Mouse (Mus musculus) embryo, embryonic 11 days (tissue): ENCODE measurements around the gene Gramd2.
"Not testable (repeated sequence)": the region's sequence is repeated elsewhere in the genome, so short reads cannot be mapped to it uniquely, and the experiment has no call there.

Source experiments
- DNase-seq: peaks from one replicate; pipeline ENCODE4 v3.0.0-alpha.2; 2015

Gramd2 gene

DNA sequence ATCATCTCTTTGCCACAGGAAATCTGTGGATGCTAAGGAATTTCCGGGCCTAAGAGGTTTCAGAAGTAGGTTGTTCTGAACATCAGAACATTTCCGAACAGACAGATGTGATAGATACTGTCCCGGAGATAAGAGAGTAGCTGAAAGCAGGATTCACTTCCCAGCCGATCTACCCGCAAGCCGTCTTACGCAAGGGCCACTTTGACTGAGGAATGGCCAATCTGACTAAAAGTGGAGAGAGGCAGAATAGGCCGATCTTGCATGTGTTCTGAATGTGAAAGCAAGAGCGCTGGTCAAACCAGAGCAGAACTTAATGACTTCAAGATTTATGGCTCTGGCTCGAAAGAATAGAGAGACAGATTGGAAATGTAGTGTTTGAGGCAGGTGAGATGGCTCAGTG, 45.6 kb downstream of the Gramd2 start:
- DNase-seq = no peak

DNA sequence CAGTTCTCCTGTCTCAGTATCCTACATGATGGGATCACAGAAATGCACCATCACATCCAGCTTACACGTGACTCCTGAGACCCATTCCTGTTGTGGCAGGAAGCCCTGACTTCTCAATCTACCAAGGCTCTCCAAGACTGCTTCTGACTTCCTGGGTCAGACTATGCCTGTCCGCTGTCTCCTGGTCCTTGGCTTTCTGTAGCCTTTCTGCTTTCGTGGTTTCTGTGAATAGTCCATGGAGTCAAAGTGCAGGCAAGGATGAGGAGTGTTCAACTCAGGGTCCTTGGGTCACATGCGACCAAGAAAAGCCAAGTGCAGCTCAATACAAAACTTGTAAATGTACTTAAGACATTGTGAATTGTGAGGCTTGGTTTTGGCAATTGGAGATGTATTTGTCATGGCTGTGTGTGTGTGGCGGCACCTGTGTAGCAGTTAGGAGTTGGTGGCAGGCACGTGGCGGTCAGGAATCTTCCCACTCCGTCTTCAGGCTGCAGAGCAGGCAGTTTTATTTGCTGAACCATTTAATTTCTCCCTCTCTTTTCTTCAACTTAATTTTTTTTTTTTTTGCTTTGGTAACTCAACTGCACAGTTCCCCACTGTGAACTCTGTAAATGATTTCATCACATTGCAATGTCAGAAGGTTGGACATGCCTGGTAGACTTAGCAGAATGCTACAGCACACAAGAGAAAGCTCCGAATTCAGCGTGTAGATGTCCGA, 47.8 kb downstream of the Gramd2 start:
- DNase-seq = no peak

GRCm38 (mm10) chr9:59731136-59731535, 51.2 kb downstream of the Gramd2 start:
- no peak for DNase-seq

DNA sequence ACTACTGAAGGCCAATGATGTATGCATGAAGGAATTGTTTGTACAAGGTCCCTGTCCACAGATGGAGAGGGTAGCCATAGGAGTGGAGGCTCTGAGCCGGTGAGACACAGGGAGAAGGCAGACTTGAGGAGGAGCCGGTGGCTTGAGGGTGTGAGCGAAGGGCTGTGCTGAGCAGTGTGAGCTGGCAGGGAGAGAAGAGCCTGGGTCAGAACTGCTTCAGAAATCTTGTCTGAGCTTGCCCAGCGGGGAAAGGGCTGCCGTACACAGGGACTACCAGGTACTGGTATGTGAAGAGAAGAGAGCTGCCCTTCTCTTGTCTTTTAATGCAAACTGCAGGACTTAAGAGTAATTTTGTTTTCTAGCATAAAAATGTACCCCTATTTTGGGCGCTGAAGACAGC, 53.1 kb downstream of the Gramd2 start:
- DNase-seq = no peak

GRCm38 (mm10) chr9:59735394-59735793, 55.5 kb downstream of the Gramd2 start:
- no peak for DNase-seq

DNA sequence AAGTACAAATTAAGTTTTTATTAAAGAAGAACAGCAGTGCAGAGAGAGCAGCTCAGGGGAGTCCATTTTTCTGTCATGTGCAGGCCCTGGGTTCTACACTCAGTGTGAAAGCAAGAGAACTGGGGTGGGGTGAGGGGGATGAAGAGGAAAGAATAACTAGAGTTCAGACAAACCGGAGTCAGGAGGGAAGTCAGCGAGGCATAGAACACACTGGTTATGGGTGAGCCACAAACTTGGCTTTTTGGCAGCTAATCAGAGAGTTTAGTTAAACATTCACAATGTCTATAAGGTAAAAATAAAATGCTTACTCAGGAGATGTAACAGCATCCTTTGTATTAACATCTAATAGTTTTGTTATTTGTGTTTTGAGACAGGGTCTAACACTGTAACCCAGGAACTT, 60.6 kb downstream of the Gramd2 start:
- DNase-seq = no peak

GRCm38 (mm10) chr9:59743903-59744302, 64.0 kb downstream of the Gramd2 start:
- no peak for DNase-seq

DNA sequence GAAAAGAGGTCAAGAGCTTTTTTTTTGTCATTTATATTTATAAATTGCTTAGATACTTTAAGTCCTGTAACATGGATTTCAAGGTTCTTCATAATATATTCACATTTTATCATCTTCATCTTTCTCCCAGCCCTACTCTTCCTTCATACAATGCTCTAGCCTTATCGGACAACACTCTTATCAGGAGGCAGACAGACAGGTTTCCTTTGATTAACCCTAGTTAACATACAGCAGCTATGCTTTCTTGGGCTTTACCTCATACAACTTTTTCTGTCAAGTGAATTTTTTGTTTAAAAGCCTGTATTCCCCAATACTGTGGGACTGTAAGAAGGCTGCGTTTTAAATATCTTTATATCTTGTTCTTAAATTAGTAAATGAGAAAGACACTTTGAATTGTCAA, 68.4 kb downstream of the Gramd2 start:
- no peak for DNase-seq

DNA sequence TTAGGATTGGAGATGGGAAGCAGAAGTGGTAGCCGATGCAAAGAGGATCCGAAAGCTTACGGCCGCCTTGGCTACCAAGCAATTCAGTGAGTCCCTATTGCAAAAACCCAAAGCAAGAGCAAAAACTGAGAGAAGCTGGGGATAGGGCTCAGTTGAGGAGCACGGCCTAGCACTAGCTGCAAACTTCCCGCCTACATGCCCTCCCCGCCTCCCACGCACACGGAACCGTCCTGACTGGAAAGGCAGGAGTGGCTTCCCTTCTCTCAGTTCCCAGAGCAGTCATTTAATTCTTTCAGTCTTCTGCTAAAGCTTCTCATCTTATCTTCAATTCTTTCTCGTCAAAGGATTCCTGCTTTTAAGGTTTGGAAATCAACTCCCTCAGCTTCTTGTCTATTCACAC, 69.0 kb downstream of the Gramd2 start:
- no peak for DNase-seq

DNA sequence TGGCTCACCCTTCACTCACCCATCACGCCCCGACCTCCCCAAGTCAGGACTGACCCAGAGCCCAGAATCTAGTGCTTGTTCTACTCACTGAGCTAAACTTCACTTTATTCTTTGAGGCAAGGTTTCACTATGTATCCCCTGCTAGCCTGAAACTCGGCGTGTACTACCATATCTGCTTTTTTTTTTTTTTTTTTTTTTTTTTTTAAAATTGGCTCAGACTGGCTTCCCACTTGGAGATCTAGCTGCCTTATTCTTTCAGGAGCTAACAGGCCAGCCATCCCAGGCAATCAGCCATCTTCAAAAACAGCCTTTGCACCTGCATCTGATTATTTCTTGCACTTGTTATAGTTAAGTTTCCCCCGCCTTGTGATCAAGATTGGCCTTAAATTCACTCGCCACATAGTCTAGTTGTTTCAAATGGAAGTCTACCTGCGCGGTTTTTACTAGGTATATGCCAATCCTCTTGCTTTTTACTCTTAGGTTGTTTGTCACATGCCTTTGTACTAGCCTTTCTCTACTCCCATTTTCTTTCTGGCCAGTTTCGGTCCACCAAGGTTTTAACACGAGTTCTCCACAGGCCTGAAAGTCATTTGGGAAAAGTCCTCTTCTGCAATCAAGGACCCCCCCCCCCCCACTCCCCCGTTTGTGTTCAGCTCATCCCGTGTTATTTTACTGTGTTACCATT, 69.8 kb downstream of the Gramd2 start:
- DNase-seq = peak; percentile 12

DNA sequence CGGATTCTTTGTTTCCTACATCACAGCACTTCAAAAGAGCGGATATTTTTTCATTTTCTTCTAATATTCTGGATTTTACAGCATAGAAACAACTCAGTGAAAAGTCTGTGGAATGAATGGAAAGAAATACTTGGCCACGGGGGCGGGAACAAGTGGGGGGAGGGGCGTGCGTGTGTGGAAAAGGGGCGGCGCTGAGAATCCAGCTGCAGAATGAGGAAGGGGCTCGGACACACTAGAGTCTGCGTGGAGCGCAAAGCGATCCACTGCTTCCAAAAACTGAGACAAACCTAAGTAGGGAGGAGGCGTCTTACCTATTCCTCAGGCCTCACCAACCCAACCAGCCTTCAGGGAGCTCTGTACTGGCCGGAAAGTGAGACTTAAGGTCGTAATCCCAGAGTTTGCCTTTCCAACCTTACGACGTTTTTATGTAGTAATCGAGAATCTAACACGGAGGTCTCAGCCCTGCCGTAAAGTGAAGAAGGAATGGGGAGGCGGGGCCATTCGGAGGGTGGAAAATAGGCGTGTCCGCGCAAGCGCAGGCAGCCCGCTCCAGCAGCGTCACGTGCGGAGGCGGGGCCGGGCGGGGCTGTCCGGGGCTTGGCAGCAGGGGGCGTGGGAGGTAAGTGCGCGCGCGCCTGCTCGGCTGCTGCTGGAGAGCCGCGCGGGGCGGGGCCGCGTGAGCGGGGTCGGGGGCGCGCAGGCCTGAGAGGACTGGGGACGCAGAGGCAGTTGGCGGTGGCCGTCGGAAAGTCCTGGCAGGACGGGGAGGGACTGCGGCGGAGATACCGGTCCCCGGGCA, 70.5 kb downstream of the Gramd2 start, which contains the start of the genes Senp8 and Myo9a:
Gene Senp8, minus strand, starts transcription at position 444 of the 799 bp plus-strand sequence.
Gene Myo9a, plus strand, starts transcription at position 630 of the 799 bp plus-strand sequence.
- peak; percentile 99 for DNase-seq

DNA sequence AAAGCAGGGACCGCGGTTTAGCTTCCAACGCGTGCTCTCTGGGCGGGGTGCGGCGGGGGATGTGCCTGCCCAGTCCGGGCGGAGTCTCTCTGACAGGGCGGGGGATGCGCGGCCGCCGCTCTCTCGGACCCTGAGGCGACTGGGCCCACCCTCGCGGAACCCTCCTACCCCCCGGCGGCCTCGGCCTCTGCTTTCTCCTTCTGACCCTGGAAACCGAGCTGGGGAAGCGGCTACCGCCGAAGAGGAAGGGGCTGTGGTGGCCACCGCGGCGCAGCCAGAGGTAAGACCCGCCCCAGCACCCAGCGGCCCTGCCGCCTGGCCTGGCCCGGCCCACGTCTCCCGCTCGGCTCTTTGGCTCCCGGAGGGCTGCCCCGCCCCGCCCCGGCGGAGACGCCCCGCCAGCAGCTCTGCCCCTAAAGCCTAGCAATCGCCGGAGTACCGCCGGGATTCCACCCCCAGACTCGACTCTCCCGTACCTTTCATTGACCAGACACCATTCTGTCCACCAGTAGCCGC, 71.2 kb downstream of the Gramd2 start:
- peak; percentile 84 for DNase-seq

DNA sequence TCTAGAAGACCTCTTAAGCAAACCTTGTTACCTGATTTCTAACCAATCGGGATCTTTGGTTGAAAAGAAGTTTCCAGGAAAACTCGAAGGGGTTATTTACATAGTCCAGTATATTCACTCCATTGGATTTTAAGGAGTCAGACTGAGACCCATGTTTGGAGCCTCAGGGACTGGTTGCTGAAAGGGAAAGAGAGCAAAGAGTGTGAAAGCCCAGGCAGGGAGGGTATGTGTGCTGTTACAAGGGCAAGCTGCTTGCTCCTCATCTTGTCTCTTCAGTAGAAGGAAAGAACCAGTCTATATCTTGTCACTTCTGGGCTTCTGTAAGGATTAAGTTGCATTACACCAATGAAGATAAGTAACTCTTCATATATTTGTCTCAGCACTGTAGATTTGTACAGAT, 72.0 kb downstream of the Gramd2 start:
- DNase-seq = no peak

DNA sequence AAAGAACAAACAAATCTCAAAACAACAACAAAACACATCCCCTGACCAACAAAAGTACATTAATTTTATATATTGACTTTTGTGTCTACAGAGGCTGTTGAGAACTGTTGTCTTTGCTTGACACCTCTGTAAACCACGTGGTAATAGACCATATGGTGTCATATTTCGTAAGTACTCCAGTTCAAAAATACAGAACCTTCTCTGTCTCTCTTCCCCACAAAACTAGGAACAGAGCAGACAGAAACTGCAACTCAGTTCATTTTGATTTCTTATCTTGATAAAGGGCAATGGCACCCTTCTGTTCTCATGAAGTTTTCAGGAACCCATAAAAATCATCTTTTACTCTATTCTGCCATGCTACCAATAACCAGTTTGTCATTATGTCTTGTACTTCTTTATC, 75.3 kb downstream of the Gramd2 start:
- no peak for DNase-seq

- DNase-seq = not testable (repeated sequence)
Observed at GRCm38 (mm10) chr9:59757016-59757415, 77.1 kb downstream of the Gramd2 start.

- peak; percentile 9 for DNase-seq
Observed at GRCm38 (mm10) chr9:59760515-59760914, 80.6 kb downstream of the Gramd2 start.

DNA sequence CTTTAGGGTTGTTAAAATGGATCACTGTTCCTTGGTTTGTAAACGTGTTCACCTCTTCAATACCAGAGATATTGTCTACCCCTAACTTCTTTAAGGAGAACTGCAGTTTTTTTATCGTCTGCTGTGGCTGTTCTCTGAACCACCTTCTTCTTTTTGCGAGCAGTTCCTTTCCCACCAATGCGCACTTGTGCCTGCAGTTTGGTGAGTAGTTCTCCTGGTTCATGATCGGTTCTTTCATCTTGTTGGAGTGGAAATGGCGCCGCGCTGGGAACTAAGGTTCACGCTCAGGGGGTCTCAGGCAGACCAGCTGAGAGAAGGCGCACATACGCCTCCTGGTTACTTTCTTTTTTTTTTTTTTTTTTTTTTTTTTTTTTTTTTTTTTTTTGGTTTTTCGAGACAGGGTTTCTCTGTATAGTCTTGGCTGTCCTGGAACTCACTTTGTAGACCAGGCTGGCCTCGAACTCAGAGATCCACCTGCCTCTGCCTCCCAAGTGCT, 87.1 kb downstream of the Gramd2 start:
- not testable (repeated sequence) for DNase-seq
